Mouse (Mus musculus) limb, embryonic 14.5 days (tissue): Measurements from ENCODE around the gene Hic2. TPM values are rescaled to one million over a fixed set of nuclear protein-coding genes. Genes with fewer than 3 reads are reported as not detected.
A peak's percentile ranks its signal among the peaks of the same experiment; 100 is the strongest.

Experiments used
- ATAC-seq: fragments of 200-750 bp; cut with Nextera tagmentation; 2 replicates; pipeline ENCODE4 v1.8.0; 2017; ENCODE audit warnings: low read depth, moderate number of reproducible peaks, moderate TSS enrichment; ENCODE audit not compliant: low FRiP score
- DNase-seq: peaks from one replicate; pipeline ENCODE4 v3.0.0-alpha.2; 2015; ENCODE audit warnings: low spot score
- H3K27ac ChIP-seq: fragments of 300-500 bp; sonication (generic); replicated peaks from 2 replicates; pipeline ENCODE4 v1.5.1; 2014; ENCODE audit warnings: low read depth, mild to moderate bottlenecking, low read length, moderate library complexity, mixed read lengths
- H3K27me3 ChIP-seq: fragments of 300-500 bp; sonication (generic); 2 replicates; pipeline ENCODE4 v1.6.1; 2014; ENCODE audit warnings: low read length, mixed read lengths; ENCODE audit not compliant: control insufficient read depth, insufficient read depth
- H3K36me3 ChIP-seq: fragments of 300-500 bp; sonication (generic); 2 replicates; pipeline ENCODE4 v1.6.1; 2014; ENCODE audit warnings: mild to moderate bottlenecking, low read length, moderate library complexity, mixed read lengths; ENCODE audit not compliant: control insufficient read depth, insufficient read depth
- H3K4me1 ChIP-seq: fragments of 300-500 bp; sonication (generic); 2 replicates; pipeline ENCODE4 v1.6.1; 2014; ENCODE audit warnings: antibody characterized with exemption, low read length, mixed read lengths; ENCODE audit not compliant: control insufficient read depth, insufficient read depth
- H3K4me2 ChIP-seq: fragments of 300-500 bp; sonication (generic); replicated peaks from 2 replicates; pipeline ENCODE4 v1.6.1; 2014; ENCODE audit warnings: low read depth, mild to moderate bottlenecking, low read length, moderate library complexity; ENCODE audit not compliant: severe bottlenecking
- H3K4me3 ChIP-seq: fragments of 300-500 bp; sonication (generic); replicated peaks from 2 replicates; pipeline ENCODE4 v1.5.1; 2014; ENCODE audit warnings: low read length
- H3K9ac ChIP-seq: fragments of 300-500 bp; sonication (generic); 2 replicates; pipeline ENCODE4 v1.6.1; 2014; ENCODE audit warnings: mild to moderate bottlenecking, low read depth, low read length, moderate library complexity; ENCODE audit not compliant: severe bottlenecking
- H3K9me3 ChIP-seq: fragments of 300-500 bp; sonication (generic); 2 replicates; pipeline ENCODE4 v1.6.1; 2016; ENCODE audit warnings: low read length; ENCODE audit not compliant: control insufficient read depth
- POLR2A ChIP-seq: fragments of 200-500 bp; IDR thresholded peaks from 2 replicates; pipeline ENCODE4 v1.8.0; 2012; ENCODE audit warnings: inconsistent platforms, mild to moderate bottlenecking, moderate library complexity, borderline replicate concordance; ENCODE audit not compliant: insufficient read depth, insufficient read length; ENCODE audit errors: extremely low read depth
- WGBS: fragments of 180-500 bp; shearing (Covaris S2); extraction: QIAGEN DNeasy Blood & Tissue Kit; methylation state at CpG from one replicate; pipeline ENCODE4 v1.1.7; 2014; 5-methylcytosine and 5-hydroxymethylcytosine counted together
- polyA plus RNA-seq, 2 experiments: library from polyadenylated mRNA; depleted of rRNA in 1 of 2; stranded (reverse) in 1 of 2; unstranded in 1 of 2; fragments of >200 nt; fragmentation: Nextera tagmentation in 1 of 2; extraction: Ambion mirVana in 1 of 2; gene quantifications; 2 replicates each; pipeline versions ENCODE4 v1.2.1 to v1.2.3; 2012 to 2014

Hic2 gene
- polyA plus RNA-seq, 2 experiments = 4.6 to 7.8 TPM

- Histone ChIP-seq H3K4me3 (peak within 1 kb of the TSS; percentile 62), H3K4me1 (peaks cover 10% of the 10 kb centered on the region), H3K9me3 (no peaks in the 10 kb centered on the region), H3K4me2 (peak within 1 kb of the TSS; percentile 98), H3K27ac (no peak within 1 kb of the TSS), H3K27me3 (peaks cover 15% of the 10 kb centered on the region), H3K36me3 (no peaks in the 10 kb centered on the region), H3K9ac (peak within 1 kb of the TSS; percentile 60)
- ATAC-seq (peak; percentile 78), DNase-seq (peak; percentile 88)
- peak; percentile 50; the same call in 1 of the 2 replicates for TF ChIP-seq POLR2A
- under 1% methylated on average over 77 of the region's 85 CpGs for WGBS
Observed at GRCm38 (mm10) chr16:17208389-17209361, 24.7 kb upstream of the Hic2 start, which contains the start of gene Rimbp3. Rimbp3 (plus strand) TSS chr16:17208603.

- Histone ChIP-seq H3K27ac (no peak overlapping the region), H3K27me3 (peaks cover 15% of the 10 kb centered on the region), H3K4me3 (peak overlapping the region; percentile 62), H3K9ac (peak overlapping the region; percentile 60; the same call in 1 of the 2 replicates), H3K4me1 (peaks cover 10% of the 10 kb centered on the region), H3K36me3 (no peaks in the 10 kb centered on the region), H3K4me2 (peak overlapping the region; percentile 98), H3K9me3 (no peaks in the 10 kb centered on the region)
- TF ChIP-seq POLR2A = no peak
- WGBS = 2% methylated on average over 37 of the region's 37 CpGs
- DNase-seq = no peak
- no peak for ATAC-seq
Observed at GRCm38 (mm10) chr16:17209404-17209960, 23.9 kb upstream of the Hic2 start.

DNA sequence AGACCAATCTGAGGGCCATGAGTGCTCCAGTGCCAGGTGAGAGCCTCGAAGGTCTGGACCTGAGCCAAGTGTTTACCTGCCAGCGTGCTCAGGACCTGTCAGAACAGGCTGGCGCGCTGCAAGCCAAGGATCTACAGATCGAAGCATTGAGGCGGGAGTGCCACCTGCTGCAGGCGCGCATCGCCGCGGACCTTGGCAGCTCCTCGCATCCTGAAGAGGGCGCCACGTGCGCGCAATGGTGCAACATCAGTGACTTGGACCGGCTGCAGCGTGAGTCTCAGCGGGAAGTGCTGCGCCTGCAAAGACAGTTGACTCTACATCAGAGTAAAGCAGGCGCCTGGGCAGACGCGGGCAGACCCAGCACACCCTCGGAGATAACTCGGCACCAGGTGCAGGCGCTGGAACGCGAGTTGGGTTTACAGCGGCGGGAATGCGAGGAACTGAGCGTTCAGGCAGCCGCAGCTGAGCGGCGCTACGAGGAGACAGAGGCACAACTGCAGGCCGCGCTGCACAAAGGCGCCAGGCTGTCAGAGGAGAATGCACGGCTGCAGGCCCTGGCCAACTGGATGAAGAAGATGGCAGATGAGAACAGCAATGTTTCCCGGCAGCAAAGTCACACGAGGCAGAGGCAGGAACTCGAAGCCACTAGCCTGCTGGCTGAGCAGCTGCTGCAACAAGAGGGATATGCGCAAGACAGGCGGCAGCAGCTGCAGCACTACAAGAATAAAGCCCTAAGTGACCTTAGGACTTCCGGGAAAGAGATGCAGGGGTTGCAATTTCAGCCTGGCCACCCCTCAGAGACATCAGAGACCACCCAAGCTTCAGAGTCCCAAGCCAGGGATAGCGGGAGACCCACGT is 23.2 kb upstream of the Hic2 start:
- H3K4me1 ChIP-seq = peaks cover 10% of the 10 kb centered on the region
- no peaks in the 10 kb centered on the region for H3K36me3 ChIP-seq
- H3K9ac ChIP-seq = peak overlapping the region; percentile 38; the same call in 1 of the 2 replicates
- H3K27ac ChIP-seq = no peak overlapping the region
- ATAC-seq = peak; percentile 64
- peak overlapping the region; percentile 98 for H3K4me2 ChIP-seq
- TF ChIP-seq POLR2A = no peak
- H3K9me3 ChIP-seq = no peaks in the 10 kb centered on the region
- peak; percentile 83 for DNase-seq
- H3K27me3 ChIP-seq = peaks cover 15% of the 10 kb centered on the region
- peak overlapping the region; percentile 62 for H3K4me3 ChIP-seq
- 7% methylated on average over 48 of the region's 48 CpGs for WGBS

DNA sequence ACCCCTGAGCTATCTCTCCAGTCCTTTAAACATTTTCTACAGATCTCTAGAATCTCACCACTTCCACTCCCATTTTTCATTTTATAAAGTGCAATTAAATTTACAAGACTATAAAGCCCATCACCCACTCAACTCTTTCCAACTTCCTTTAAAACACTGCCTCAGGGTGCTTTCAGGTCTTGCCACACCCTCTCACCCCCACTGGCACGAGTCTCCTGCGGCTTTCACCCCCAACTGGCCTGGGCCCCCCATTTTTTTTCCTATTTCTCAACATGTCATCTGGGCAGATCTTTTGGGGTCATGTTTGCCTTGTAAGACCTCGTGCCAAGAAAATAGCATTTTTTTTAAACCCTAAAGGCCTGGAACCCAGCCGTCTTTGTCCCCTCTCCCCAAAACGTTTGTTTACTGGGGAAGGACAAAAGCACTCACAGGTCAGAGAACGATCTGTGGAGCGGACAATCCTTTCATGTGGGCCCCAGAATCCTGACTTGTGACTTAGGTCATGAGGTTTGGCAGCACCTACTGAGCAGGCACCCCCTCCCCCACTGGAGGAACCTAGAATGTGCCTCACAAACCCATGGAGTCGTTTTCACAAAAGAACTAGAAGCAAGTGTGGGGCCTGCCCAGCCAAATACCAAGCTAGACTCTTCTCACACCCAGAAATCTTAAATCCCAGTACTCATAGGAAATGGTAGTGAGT is 16.3 kb upstream of the Hic2 start:
- DNase-seq = no peak
- TF ChIP-seq POLR2A = no peak
- ATAC-seq = no peak

More for the DNA sequence above, 16.3 kb upstream of the Hic2 start:
- no peak overlapping the region for H3K9ac ChIP-seq
- no peak overlapping the region for H3K4me2 ChIP-seq
- no peaks in the 10 kb centered on the region for H3K4me1 ChIP-seq
- H3K4me3 ChIP-seq = no peak overlapping the region
- H3K9me3 ChIP-seq = no peaks in the 10 kb centered on the region
- no peak overlapping the region for H3K27ac ChIP-seq
- WGBS = 45% methylated on average over 8 of the region's 8 CpGs
- no peaks in the 10 kb centered on the region for H3K36me3 ChIP-seq
- H3K27me3 ChIP-seq = no peaks in the 10 kb centered on the region
